Mouse (Mus musculus) spleen, adult 18-20 months (tissue): ENCODE measurements around the gene Cfap57.
A peak's percentile ranks its signal among the peaks of the same experiment; 100 is the strongest.

Experiments used
- DNase-seq, 2 experiments: peaks; one replicate each; pipeline ENCODE4 v3.0.0; 2022; ENCODE audit warnings: mixed read lengths in 2 of 2

Gene Cfap57

DNA sequence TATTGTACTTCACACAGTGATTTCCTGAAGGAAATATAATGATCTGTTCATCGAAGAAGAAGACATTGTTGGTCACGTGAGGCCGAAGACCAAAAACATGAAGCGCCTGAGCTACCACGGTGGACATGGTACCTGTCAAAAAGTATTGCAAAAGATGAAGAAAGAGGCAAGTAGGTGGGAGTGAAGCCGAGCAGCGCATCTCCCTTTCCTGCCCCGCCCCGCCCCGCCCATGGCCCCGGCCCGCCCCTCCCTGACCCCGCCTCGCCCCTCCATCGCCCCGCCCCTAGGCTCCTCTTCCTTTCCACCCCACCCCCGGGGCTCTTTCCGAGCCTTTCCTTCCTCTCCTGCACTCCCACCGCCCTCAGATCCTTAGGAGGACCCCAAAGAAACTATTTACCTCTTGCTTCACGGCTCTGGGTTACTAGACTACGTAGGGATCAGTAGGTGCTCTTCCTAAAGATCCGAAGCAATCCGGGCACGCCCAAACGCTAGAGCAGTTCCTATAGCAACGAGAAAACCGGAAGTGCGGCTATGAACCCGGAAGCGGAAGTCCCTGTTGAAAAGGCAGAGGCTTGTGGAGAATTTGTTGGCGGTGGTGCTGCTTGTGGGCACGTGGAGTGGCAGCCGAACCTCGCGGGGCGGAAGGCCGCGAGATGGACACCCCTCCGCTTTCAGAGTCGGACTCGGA lies at the start of gene Cfap57, which contains the start of gene Ebna1bp2:
Gene Cfap57 (minus strand): TSS at position 499 of the 688 bp plus-strand sequence.
Gene Ebna1bp2 (plus strand): TSS at position 521 of the 688 bp plus-strand sequence.
- DNase-seq, result peak; percentile 80 to 86

DNA sequence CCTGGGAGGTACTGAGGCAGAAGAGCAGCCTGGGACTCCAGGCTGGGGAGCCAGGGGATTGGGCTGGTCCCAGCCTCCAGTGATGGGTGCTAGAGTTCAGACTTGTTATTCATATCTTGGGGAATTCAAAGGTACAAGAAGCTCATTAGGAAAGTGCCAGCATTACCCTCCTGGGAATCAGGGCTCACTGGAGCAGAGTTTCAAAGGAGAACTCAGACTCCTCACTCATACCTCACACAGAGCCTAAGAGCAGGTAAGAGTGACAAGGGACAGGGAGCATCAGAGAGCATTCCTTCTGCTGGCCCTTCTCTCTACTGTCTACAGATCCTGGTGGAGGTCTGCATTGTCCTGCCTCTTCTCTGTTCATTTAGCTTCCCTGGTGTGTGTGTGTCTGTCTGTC lies 38.1 kb upstream of the Cfap57 start, which contains the start of gene Olfr62:
Gene Olfr62 (plus strand): TSS at position 301 of the 400 bp plus-strand sequence.
- DNase-seq, result no peak

DNA sequence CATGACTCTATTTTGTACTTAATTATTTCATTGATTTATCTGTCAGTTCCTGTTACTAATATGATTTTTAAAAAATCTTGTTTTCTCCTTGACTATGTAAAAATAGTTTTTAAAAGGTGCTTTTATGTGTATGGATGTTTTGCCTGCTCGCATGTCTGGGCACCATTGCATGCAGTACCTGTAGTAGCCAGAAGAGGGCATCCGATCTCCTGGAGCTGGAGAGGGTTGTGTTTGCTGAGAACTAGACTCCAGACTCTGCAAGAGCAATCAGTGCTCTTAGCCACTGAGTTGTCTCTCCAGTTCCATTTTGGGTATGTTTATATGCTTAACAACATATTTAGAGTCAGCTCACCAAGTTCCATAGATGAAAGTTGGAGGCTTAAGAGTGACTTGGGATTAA lies 24.7 kb upstream of the Cfap57 start:
- peak in 1 of 2 experiments; percentile 59 for DNase-seq

DNA sequence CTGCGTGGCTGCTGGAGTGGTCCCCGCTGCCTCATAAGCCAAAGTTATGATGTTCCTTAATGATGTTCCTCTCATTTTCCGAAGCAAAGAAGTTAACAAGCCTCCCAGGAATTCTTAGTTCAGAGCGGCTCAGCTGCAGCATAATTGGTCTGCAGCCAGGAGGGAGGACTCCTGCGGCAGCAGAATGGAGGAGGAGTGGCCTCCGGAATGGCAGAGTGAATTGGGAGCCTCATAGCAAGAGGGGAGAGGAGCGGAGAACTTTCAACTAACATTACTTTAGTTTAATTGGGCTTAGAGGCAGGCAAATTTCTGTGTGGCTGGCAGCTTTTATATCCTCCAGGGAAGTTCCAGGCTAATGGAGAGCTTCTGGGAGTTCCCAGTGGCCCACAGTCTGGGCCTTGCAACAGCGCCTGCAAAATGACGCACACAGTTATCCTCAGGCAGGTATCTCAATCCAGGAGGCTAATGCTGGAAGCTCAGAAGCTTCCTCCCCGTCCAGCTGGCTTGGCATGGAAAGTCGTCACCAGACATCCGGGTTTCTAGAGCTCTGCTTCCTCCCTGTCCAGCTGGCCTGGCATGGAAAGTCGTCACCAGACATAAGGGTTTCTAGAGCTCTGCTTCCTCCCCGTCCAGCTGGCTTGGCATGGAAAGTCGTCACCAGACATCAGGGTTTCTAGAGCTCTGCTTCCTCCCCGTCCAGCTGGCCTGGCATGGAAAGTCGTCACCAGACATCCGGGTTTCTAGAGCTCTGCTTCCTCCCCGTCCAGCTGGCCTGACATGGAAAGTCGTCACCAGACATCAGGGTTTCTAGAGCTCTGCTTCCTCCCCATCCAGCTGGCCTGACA lies 22.0 kb upstream of the Cfap57 start:
- DNase-seq, result no peak

DNA sequence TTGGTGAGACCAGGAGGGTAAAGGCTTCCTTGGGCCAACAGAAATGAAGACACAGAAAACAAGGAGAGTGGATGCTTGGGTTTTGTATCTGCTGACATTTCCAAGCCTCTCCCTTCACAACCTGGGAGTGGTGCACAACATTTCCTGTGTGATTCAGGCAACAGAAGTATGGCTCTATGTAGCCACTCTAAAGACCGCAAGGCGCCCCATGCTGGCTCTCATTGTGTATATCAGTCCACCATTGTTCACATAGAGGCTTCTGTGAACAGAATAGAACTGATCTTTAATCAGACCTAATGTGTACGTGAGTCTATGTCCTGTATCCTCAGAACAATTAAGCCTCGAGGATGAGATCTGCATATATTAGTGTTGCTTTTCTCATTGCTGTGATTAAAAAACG lies 9.7 kb upstream of the Cfap57 start:
- no peak for DNase-seq

DNA sequence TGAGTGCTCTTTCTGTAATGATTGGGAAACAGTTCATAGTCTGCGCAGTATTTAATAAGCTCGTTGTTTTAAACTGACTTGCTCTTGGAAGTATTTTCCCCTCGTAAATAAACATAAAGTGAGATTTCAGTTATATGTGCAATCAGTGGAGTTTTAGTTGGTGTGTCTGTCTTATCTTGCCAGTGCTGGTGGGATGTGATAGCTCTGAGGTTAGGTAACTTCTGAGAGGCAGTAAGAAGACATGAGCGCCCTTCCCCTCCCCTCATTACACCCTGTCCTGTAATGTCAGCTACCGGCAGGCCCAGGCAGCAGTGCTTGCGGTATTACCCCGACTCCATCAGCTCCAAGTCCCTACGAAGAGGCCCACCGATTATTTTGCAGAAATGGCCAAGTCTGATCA lies 1.2 kb upstream of the Cfap57 start:
- no peak for DNase-seq

DNA sequence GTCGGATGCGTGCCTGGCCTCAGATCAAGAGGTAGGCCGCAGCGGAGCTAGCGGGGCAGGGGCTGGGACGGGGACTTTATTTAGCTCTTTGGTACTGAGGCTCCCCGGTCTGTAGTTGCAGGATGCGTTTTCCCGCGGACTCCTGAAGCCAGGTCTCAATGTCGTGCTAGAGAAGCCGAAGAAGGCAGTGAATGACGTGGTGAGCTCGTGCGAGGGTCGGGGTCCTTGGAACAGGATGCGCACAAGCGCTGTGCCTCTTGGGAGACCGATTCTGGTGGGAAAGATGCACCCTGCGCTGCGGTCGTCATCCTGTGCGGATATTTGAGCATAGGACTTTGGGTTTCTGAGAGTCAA lies 367 bp upstream of the Cfap57 start:
- no peak for DNase-seq

DNA sequence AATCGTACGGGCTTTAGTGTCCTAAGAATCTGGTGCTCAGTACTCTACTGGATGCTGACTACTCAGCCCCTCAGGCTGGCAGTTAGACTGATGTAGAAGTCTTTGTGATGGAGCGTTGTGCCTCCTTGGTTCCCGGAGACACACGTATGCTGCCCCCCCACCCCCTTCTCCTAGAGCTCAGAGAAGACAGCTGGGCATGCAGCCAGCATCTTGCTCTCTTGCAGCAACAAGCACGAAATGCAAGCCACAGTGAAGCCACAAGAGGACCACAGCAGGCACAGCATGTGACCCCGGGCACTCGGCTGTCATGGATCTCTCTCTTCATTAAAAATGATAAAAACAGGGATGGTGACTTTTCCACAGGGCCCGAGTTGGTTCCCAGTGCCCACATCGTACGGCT lies 5.2 kb downstream of the Cfap57 start:
- DNase-seq, result no peak

DNA sequence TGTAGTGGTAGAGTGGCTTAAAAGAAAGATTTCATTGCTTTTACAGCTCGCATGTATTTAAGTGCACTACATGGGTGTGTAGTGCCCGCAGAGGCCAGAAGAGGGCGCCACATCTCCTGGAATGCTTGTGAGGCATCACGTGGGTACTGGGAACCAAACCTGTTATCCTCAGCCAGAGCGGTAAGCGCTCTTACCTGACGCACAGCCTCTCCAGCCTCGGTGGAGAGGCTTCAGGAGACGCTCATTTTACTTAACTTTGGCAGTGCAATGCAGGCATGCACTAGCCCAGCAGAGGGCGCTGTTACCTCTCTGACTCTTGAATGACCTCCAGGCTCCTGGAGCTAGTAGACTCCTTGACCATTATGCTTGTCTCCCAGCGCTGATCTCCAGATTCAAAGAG lies 8.0 kb downstream of the Cfap57 start:
- peak in 1 of 2 experiments; percentile 30 for DNase-seq

DNA sequence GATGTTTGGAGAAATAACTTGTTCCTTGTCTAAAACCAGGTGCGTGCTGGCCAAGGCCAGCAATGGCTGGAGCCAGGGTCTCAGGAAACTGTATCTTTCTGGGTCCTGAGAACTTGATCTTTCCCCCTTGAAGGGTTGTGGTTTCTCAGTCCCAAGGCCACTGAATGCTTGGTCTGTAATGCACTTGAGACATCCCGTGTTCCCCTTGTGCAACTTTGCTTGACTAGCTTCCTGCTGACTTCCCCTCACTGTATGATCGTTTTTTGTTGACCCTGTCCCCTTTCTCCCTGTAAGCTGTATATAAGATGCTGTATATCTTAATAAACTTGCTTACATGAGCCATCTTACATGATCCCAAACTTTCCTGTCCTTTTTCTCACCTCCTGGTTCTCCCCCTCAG lies 10.7 kb downstream of the Cfap57 start:
- no peak for DNase-seq

DNA sequence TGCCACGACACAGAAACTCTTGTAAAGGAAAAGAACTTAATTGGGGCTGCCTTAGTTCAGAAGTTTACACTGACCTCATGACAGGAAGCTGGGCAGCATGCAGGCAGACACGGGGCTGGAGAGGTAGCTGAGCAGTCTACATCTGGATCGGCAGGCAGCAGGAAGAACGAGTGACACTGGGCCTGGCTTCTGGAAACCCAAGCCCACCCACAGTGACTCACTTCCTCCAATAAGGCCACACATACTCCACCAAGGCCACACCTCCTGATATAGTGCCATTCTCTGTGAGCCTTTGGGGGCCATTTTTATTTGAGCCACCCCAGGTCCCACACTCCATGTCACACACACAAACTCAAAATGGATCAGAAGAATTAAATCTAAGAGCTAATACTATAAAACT lies 16.5 kb downstream of the Cfap57 start:
- DNase-seq, result no peak

DNA sequence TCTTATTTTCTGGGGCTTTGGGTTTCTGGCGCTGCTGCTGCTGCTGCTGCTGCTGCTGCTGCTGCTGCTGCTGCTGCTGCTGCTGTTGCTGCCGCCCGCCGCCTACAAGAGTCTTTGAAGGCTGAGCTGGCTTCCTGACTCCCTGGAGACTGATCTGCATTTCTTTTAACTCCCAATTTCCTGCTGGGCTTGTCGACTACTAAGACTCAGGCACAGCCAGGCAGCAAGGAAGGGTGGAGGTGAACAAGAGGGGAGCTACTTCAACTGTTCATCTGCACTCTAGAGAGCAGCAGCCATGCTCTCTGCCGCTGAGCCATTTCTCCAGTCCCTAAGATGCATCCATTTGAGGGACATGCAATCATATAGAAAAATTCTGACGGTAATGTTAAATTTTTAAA lies 30.8 kb downstream of the Cfap57 start:
- DNase-seq, result no peak

DNA sequence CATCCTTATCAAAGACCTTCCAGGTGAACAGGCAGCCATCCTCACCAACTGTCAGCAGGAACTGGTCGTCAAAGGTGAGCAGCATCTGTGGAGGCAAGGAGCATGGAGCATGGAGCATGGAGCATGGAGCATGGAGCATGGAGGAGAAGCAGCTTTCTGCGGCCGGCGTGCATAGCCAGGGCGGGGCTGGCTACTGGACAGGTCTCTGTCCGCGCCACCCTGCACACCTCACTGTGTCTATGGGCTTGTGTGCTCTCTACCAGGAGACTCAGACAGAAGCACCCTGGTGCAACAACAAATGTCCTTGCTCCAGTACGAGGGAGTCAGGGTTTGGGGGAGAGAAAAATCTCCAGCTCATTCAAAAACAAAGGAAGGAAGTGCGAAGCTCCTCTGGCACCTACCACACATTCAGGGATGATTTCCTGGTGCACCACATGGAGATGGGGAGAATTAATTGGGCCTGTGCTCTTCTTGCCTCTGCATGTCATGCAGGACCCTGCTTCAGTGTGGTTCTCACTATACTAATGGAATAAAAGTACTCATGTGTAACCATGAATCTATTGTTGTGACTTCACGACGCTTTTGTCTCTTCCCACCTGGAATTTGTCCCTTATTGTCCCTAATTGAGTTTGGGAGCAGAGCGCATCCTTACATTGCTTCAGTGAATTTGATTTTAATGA lies 31.4 kb downstream of the Cfap57 start:
- no peak for DNase-seq

DNA sequence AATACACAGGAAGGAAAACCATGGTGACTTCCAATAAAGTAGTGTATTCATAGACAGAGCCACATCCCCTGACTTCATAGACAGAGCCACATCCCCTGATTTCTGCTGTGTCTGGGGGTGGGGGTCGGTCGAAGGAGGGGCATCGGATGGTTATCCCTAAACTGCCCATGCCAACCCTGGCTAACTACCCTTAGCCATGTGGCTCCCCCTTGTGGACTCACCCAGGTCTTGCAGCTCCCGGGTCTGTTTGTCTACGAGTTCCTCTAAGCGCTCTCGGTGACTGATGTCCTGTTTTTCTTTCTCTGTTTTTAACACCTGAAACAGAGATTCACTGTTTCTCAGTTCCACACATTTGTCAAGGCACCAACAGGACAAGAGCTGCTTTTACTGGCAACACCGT lies 37.9 kb downstream of the Cfap57 start:
- DNase-seq, result no peak

DNA sequence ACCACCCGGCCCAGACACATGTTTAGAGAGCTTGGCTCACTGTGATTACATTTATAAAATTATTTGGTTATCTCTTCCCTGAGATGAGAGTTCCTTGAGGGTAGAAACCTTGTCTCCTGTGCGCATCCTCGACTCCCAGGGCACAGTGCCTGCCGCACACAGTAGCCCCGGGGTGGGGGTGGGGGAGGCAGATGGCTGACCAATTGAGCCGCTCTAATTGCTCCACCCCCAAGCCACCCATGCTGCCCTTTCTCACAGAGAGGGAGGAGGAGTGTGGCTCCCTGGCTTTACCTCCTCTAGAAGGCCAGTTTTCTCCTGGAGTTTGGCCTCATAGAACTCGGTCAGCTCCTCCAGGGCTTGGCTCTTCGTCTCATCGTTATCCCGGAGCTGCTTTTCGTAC lies 39.1 kb downstream of the Cfap57 start:
- DNase-seq, result no peak

DNA sequence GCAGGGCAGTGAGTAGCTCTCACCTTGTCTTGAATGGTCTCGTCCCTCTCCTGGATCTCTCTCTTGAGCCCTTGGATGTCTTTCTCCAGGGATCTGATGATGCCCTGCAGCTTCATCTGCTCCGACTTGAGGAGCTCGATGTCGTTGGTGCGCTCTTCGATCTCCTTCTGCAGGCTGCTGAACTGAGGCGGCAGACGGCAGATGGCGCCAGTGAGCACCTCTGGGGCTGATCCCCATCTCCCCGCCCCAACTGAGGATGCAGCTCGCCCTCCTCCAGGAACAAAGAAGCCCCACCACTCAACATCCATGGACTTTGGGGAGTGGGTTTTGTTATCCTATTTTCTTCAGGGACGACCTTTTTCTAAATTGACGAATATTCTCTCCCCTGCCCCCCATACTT lies 41.3 kb downstream of the Cfap57 start:
- DNase-seq, result peak in 1 of 2 experiments; percentile 34

DNA sequence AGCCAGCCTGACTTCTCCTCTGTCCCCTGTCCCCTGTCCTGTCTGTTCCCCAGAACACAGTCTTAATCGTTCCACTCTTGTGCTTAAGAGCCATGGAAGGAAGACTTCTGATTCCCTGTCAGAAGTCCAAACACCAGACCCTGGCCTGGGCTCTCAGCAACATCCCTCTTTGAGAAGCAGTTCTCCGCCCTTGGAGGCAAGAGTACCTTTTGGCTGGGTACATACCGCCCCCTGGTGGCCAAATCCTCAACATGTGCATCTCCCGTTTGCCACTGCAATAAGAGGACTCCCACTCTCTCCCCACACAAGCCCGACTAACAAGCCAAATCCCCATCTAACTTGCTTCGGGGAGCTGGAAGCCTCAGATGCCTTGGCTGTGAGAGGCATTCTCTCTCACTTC lies 44.5 kb downstream of the Cfap57 start:
- DNase-seq, result peak; percentile 21 to 73

DNA sequence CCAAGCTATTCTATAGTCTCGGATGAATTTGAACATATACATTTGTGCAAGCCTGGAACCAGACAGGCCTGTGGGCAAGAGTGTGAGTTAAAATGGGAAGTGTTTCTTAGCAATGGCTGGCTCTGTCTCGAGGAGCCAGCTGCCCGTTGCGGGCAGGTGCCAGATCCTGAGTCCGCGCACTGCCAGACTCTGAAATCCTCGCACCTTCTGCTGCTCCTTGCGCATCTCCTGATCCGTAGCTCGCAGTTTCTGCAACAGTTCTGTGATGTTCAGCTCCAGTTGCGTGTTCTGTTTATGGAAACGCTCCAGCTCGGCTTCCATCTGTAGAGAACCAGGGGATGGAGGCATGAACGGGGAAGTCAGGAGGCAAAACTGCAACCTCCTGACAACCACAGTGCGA lies 49.1 kb downstream of the Cfap57 start:
- no peak for DNase-seq

DNA sequence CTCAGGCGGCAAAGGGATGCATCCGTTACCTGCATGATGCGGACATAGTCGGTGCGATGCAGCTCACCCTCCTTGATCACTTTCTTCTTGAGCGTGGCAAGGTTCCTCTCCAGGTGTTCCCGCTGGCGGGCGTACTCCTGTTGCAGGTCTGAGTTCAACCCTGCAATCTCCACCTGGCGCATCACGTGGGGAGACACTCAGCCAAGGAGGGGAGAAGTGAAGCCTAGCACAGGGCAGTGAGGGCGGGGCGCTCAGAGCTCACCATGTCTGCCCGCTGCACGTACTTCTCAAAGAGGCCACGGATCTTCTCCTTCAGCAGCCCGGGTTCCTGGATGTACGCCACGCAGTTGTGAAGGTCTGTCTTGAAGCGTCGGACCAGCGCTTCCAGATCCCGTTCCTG lies 51.3 kb downstream of the Cfap57 start:
- no peak for DNase-seq

DNA sequence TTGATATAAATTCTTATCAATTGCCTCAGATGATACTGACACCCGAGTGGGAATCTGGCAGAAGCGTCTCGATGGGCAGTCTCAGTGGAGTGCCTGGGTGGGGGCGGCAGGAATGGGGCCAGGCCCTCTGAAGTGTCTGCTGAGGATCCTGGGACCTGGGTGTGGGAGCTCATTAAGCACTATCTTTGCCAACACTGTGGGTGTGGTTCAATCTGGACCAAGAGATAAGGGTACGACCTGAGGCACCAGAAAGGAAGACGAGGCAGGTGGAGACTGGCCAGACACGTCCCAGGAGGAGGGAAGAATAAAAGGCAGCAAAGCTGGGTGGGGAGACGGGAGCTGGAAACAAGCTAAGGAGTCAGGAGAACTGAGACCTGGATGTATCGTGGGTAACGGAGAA lies 51.9 kb downstream of the Cfap57 start:
- no peak for DNase-seq

DNA sequence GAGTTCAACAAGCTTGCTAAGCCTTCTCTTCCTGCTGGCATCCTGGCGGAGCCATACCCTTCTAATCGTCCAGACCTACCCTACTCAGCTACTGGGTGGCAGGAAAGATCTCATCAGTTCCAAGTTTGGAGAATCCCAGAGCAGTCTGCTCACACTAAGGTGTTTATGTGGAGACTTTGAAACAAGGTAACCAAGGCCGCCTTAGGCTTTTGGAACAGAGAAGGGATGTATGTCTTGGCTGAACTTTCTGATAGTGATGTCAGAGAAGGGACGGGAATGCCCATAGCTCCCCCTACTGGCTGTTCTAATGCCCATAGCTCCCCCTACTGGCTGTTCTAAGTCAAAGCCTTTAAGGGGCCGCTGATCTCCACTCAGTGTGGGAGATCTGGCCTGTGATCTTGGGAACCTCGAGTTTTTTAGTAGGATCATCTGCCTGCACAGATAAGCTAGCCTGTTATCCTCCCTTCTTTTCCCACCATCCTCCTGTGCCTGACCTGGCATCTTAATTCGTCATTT lies 54.4 kb downstream of the Cfap57 start:
- peak in 1 of 2 experiments; percentile 15 for DNase-seq

DNA sequence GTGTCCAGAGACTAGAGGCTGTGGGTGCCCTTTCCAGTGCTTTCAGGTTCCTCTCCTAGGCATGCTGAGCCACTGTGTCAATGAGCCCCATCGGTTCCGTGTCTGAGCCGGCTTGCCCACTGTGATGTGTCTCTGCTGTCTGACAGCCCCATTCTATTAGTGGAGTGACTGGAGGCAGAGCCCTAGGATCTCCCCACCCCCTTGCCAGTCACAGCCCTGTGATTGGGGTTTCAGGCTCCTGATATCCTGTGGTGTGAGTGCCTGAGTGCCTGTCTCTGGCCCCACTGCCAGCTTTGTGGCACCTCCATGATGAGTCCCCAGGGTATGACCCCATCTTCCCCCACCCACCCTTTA lies 55.7 kb downstream of the Cfap57 start:
- no peak for DNase-seq
